Mouse (Mus musculus) mature B cell (primary cell): ENCODE results near the gene Rab14.

Experiments used
- in situ Hi-C: fragments of 300-500 bp; cut with MboI; formaldehyde crosslinking; loops from 2 replicates; pipeline ENCODE4 v1.14.3; 2019

Rab14 gene

GRCm38 (mm10) chr2:35153844-35154554 lies 46.9 kb downstream of the Rab14 start:
- in situ Hi-C loops, result no loop called here

- in situ Hi-C loops, result no loop called here
These were observed 47.7 kb downstream of the Rab14 start for GRCm38 (mm10) chr2:35153179-35153578.

GRCm38 (mm10) chr2:35151303-35151882 lies 49.5 kb downstream of the Rab14 start:
- in situ Hi-C loops, result no loop called here

- in situ Hi-C loops, result no loop called here
These were observed 52.1 kb downstream of the Rab14 start for GRCm38 (mm10) chr2:35148806-35149205.

GRCm38 (mm10) chr2:35141673-35142072 lies 59.2 kb downstream of the Rab14 start:
- in situ Hi-C loops, result no loop called here

- in situ Hi-C loops, result no loop called here
These were observed 62.3 kb downstream of the Rab14 start for GRCm38 (mm10) chr2:35138576-35138975.

GRCm38 (mm10) chr2:35133891-35134290 lies 67.0 kb downstream of the Rab14 start:
- in situ Hi-C loops, result no loop called here

GRCm38 (mm10) chr2:35132662-35133055 lies 68.3 kb downstream of the Rab14 start:
- in situ Hi-C loops, result no loop called here

- in situ Hi-C loops, result no loop called here
These were observed 68.8 kb downstream of the Rab14 start for GRCm38 (mm10) chr2:35131991-35132661.

GRCm38 (mm10) chr2:35131491-35131890 lies 69.4 kb downstream of the Rab14 start:
- in situ Hi-C loops, result no loop called here
